Mouse (Mus musculus) left cerebral cortex, adult 18-20 months (tissue): ENCODE measurements around the gene Stpg4. TPM values are rescaled to one million over a fixed set of nuclear protein-coding genes. Genes with fewer than 3 reads are reported as not detected.

Experiments
- DNase-seq, 2 experiments: peaks; one replicate each; pipeline ENCODE4 v3.0.0; 2021 to 2022; ENCODE audit warnings: low spot score in 2 of 2, mixed read lengths in 1 of 2
- long read RNA-seq, 2 experiments: library from polyadenylated mRNA; stranded (forward); transcript quantifications; one replicate each; pipeline ENCODE4 v2.0.0; 2021
- total RNA-seq, 2 experiments: library from RNA; stranded (reverse); gene quantifications; 2 replicates each; pipeline ENCODE4 v1.2.3; 2021

Stpg4 gene
- total RNA-seq, result not detected
- long read RNA-seq, experiment 1, result 0 reads
- long read RNA-seq, experiment 2, result 0 reads

DNA sequence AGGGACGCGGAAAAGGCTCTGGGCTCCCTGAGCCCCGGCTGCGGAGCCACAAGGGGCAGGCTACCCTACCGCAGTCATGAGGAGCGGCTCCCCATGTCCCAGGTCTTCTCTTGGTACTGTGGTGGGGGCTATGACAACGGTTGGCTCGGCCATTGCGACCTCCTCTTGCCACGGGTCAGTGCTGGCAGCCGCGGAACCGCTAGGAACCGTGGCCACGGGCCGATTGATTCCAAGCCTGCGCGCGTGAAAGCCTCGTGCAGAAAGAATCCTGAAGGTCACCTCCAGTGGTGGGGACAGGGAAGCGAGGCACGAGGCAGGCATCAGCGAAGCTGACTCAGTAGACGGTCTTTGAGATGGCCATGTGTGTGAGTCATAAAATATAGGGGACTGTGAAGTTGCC lies at the start of gene Stpg4:
Gene Stpg4, minus strand, starts transcription at position 231 of the 400 bp plus-strand sequence.
- no peak for DNase-seq

DNA sequence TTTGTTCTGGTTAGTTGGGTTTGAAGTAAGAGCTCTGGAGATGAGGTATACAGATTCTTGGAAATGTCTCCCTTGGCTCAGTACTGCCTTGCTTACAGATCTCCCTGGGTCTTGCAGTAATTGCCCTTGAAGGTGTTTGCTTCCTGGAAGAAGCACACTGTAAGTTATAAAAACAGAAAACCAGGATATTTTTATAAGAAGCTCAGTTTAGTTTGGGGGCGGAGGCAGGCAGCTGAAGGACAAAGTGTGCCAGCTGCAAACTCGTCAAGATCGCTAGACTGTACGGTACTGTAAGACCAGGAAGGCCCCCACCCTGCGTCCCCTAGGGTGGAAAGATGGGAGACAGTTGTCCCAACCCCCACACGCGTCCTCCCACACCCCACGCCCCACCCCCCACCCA lies 47.8 kb upstream of the Stpg4 start:
- DNase-seq, result peak; percentile 33 to 45

DNA sequence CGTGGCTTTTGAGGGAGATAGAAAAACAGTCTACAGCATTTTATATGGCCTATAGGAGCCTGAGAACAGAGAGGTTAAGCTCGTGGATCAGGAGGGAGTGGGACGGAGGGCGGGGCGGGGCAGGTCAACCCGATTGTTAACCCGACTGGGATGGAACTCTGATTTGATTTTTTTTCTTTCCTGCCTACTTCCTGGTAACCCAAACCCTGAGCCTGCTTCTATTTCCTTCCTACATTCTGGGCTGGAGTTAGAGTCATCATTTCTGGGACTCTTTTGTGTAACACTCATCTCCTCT lies 46.9 kb upstream of the Stpg4 start:
- no peak for DNase-seq

DNA sequence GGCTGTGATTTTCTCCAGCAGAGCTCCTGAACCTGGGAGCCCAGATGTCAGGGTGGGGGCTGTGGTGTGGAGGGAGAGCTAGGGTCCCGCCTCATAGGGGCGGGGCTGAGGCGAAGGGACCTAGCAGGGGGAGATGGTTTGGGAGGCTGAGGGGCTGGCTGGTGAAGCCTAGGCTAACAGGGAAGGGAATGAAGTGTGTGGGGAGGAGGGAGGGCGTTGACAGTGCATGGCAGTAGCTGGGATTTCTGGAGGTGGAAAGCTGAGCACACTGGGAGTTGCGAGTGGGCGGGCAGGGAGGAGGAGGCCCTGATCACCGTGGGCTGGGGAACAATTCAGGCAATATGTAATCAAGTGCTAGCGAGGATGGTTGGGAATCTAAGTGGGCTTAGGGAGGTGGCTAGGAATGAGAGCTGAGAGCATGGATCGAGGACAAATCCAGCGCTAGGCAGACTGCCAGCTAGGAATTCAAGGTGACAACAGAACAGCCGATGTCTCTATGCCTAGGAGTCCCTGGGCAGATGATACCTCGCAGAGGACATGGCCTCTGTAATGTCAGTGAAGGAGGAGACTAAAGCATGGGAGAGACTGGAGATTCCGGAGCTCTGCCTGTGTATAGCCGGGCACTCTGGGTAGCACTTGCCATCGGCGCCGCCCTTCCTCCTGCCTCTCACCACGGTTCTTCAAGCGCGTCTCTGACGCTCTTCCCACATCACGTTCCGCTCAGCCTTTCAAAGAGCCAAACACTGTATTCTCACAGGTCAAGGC lies 46.4 kb upstream of the Stpg4 start:
- DNase-seq, result peak; percentile 64 to 74

DNA sequence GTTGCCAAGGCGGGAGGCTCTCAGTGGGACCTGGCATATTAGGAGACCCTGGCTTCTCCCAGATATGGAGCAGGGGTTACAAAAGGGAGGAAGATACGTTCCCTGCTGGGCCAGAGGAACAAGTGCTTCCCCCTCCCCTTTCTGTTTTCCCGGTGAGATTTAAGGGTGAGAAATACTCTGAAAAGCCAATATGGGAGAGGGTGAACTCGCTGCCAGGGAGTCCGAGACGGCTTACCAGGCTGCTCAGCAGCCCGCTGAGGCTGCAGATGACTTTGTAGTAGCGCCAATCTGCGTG lies 45.8 kb upstream of the Stpg4 start:
- DNase-seq, result peak in 1 of 2 experiments; percentile 49

DNA sequence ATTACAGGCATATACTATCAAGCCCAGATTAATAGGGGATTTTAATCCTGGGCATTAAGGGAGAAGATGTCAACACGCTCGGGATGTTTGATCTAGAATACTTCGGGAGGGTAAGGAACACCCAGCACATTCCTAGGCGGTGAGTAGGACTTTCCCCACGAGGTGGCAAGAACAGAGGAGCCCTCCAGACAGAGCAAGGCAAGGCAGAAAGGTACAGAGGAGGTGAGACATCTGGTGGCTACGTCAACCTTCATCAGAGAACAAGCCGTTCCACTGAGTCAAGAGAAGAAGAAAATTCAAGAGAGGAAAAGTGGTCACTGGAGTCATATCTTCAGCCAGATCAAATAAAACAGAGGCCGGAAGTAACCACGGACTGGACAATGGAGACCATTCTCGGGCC lies 45.3 kb upstream of the Stpg4 start:
- DNase-seq, result no peak

DNA sequence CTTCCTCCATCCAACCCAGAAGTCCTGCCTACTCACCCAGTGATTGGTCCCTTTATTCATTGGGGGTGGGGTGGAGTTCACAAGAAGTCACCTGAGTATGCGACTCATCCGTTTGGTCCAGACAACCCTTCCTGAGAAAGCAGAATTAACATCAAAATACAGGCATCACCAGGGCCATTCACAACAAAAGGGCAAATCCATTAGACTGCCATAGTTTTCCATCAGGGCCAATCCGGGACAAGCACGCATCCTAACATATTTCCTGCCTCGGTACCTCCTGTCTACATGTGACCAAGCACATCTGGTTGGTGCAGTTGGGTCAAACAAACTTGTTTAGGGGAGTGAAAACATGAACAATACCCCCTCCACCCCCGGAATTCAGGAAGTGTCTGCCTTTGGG lies 44.1 kb upstream of the Stpg4 start:
- DNase-seq, result no peak

DNA sequence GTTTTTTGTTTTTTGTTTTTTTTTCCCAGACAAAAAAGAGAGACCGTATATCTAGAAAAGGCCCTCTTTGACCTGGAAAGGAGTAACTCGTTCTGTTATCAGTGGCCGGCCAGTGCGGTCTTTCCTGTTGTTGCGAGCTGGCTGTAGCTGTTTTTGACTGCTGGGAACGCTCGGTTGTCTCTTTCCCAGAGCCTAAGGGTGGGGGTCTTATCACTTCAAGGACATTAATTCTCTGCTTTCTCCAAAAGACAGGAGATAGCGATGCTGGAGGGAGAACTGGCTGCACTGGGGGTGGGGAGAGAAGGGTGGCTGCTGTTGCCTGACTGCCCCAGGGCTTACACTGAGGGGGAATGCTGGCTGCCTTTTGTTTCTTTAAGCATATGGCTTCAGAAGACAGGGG lies 43.3 kb upstream of the Stpg4 start:
- no peak for DNase-seq

DNA sequence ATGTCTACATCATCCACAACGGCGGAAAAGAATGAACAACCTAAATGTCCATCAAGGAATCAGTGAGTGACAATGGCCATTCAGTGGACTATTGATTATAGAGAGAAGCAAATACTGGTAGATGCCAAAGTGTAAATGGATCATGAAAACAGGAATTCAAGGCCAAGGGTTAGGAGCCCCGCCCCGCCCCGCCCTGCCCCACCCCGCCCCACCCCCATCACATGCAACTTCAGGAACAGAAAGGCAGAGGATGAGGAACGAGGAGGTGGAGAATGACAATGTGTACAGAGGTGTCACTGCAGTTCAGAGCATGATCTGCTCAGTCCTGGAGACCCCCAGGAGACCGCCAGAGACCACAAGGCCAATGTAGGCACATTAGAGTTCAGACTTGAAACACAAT lies 42.7 kb upstream of the Stpg4 start:
- DNase-seq, result no peak

DNA sequence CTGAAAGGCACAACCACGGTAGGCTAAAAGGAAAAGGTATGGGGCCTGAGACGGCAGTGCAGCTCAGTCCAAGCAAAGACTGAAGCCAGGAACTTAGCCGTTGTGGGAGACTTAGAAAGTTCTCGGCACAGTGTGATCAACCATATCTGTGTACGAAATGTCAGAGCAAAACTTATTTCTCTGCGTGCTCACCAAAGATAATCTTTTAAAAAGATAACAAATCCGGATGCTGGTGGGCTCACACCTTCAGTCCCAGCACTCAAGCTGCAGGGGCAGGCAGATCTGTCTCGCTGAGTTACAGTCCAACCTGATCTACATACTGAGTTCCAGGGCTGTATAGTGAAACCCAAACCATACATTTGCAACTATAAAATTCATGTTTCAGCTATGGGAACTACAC lies 41.9 kb upstream of the Stpg4 start:
- DNase-seq, result no peak

DNA sequence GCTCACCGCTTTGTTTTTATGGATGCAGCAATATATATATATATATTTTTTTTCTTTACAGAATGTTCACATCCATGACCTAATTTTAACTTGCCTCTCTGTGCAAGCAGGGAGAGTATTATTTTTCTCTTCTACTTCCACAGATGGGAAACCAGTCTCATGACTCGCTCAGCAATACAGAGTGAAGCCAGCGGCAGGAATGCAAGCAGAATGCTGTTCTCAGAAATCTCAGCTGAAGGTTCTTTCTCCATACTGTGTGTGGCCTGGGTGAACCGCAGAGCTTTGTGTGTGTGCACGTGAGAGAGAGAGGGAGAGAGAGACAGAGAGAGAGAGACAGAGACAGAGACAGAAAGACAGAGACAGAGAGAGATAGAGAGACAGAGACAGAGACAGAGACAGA lies 41.1 kb upstream of the Stpg4 start:
- no peak for DNase-seq

DNA sequence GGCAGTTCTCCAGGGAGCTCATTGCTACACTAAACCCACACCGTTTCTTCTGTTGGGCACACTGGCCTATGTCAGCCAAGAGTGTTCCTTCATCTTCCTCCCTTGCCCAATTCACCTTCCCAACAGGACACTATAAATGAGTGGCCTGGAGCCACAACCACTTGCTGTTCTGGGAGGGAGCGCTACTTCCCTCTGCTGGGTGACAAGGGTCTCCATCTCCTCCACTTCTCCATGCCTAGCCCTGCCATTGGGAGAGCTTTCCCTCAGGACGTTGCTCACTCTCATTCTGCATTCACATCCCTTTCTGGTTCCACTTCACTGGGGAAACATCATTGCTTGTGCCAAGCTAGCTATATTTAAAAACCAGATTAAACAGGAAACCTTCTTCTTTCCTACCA lies 34.0 kb upstream of the Stpg4 start:
- DNase-seq, result no peak

DNA sequence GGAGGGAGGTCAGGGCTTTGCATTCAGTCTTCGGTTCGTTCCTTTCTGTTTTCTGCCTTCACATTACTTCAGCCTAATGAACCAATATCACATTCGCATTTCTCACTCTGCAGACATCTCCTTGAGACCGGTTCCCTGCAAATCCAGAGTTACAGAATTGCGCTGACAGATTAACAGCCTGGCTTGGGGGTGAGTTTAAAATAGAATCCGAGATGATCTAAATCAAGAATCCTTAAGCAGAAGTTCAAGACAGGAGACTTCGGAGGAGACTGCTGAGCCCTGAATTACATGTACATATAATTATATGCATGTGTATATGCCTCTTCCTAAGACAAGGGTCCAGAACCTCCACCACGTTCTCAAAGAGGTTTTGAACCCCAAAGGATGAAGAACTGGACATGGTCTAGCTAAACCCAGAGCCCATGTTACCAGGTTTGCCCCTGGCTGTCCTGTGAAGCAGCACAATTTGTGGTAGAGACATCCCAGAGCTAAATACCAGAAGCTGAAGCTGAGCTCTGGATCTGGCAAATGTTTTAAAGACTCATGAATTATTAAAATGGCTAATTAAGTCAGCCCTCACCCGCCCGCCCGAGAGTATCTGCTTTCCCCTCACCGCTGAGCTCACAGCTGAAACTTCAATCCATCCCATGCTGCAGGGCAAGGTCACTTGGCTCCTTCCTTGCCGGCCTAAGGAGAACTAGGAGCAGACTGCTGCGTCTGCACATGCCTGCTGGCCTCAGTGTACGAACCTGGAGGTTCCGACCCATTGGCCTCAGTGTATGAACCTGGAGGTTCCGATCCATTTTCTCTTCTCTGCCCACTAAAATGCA lies 33.3 kb upstream of the Stpg4 start:
- peak in 1 of 2 experiments; percentile 7 for DNase-seq

DNA sequence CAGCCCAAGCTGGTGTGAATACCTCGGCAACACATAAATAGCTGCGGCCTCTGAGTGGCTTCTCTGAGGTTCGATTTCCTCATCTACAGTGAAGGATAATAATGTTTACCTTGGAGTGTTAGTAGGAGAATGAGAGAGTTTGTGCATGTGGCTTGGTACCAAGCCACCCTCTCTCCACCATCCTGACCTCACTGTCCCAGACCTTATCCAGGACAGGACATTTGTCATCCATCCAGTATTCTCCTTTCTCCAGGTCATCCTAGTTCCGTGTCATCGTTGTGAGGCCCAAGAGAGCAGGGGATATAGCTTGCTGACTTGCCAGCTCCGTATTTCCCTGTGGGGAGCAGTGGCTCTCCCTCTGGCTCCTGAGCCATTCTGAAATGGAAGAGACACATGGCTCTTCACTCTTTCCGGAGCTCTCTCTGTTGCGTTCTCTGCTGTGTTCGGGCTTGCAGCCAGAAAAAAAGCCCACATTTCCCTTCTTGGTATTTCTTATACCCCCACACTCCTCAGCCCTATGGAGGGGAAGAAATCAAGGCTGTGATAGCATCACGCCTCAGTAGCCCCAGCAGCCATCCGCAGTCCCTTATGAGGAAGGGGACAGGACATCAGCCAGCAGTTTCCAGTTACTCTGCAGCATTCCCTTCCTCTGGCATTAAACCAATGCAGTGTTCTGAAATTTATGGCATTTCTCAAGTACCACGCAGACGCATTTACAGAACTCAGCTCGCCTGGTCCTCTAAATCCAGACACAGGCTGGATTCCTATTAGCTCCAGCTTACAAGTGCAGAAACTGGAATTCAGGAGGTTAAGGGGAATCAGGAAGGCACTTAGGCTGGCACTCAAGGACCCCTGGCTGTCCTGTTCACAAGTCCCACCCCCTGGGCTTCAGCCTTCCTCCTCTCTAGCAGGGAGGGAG lies 32.5 kb upstream of the Stpg4 start:
- peak; percentile 69 to 77 for DNase-seq

DNA sequence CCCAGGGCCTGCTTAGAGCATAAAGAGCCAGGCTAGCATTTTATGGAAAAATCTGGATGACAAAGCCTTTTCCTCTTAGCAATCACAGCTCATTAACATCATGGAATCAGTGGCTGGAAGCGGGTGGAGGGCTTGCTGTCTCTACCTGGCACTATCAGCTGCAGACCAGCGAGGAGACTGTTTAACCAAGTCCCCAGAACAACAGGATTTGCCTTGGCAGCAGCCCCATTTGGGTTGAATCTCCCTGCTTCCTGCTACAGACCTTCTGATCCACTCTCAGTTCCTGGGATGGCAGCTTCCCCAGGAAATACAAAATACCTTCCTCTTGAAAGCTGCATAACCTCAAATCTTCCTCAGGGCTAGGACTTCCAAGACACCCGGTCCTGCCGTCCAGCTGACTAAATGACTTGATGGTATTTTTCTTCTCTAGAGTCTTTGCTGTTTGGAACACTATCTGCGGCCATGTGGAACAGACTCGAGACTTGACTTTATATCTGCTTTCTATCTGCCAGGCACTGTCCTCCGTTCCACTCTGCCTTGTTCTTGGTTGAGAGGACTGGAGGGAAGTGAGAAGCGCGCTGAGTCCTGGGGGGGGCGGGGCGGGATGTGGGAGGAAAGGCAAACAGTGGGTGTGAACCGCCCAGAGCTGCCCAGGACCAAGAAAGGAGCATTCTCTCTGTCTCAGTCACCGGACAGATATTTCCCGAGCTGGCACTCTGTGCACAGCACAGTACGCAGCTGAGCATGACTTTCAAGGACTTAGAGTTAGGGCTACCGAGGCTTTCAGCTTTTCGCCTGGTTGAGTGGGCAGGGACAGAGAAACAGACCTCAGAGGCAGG lies 31.6 kb upstream of the Stpg4 start:
- no peak for DNase-seq

DNA sequence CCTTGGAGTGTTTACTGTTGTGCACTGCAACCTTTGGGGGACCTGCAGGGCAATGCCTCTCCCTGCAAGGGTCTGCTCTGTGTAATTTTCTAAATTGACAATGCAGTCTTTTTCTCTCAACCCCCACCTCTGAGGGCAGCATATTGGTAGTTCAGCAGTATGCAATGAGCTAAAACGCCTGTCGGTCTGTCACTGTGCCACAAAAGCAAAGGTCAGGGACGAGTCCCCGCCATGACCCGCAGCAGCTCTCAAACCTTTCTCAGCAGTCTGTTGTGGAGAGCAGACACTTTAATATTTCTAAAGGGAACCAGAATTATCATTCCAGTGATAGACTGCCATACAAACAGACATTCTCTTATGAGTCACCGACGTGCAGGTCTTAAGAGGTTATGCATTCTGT lies 30.4 kb upstream of the Stpg4 start:
- DNase-seq, result no peak

DNA sequence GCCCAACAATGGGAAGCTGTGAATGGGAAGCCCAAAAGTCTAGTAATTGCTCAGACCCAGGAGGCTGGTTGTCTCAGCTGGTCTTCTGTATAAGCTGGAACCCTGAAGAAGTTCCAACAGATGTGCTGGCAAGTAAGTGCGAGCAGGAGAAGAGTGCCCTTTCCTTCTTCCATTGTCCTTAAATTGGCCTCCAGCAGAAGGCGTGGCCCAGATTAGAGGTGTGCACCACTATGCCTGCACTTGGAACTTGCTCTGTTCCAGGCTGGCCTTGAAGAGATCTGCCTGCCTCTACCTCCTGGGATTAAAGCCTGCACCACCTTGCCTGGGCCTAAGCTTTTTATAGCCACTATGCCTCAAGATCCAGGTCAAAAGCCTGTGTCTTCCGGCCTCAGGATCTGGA lies 26.6 kb upstream of the Stpg4 start:
- no peak for DNase-seq

DNA sequence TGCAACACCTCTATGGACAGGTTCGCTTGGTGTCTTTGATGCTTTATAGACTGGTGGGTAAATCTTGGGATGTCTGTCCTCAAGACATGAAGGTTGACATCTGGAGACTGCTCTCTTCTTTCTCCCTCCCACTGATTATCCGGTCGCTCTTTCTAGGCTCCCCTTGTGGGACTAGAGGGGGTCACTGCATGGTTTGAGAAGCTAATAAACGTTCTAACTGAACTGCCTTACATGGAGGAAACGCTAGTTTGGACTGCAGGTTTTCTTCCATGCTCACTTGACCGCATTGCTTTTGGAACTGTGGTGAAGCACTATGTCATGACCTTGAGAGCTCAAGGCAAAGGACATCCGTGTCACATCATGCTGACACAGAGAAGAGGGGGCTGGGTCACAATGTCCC lies 25.8 kb upstream of the Stpg4 start:
- no peak for DNase-seq

DNA sequence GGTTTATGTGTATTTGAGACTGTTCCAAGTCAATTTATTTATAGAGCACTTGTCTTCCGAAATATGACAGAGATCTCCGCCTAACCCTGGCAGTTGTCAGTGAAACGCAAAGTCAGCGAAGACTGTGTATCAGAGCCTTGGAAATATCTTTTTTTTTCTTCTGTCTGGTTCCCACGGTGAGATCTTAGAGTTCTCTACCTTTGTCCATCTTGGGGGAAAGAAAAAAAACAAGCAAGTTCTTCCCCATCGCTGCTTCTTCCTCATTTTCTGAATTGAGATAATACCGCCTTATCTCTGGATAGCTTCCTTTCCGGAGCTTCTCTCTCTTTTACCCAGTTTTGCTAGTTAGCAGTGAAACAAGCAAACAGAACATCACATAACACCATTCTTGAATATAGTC lies 21.3 kb upstream of the Stpg4 start:
- DNase-seq, result no peak

DNA sequence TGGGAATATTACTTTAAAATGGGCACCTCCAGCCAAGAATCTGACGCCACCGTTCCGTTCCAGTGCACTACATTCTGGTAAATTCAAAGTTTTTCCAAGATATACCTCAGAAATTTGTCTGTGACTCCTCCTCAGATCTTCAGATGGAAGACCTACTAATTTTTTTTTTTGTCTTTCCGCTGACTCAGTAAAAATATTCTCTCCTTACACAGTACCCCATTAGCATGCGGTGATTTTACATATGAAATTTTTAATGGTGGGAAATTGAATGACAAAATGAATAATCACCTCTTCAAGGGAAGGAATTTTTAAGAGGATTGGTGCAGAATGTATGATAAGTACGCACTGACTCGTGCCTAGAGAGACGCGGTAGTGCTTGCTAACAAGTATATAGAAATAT lies 20.8 kb upstream of the Stpg4 start:
- DNase-seq, result no peak

DNA sequence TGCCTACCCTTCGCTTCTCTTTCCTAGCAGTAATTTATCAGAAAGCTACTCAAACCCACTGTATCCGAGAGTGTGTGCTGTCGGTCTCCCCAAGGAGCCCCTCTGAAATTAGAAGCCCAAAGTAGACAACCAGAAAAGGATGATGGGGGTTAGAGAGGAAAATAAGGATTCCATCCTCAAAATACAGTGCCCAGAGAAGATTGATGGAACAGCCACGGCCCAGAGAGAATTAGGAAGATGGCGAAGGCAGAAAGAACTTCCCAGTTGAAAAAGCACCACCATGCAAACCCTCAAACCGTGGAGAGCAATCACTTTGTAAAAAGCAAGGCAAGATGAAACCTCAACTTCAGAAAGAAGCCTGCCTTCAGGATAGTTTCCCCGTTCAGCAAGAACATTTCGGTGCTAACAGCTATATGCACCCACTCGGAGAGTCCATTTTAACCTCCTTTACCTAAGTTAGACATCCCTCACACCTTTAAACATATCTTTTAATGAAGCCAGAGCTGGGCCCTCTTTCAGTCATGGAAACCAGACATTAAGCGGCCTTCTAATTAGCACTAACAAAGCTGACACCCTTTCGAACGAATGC lies 20.2 kb upstream of the Stpg4 start:
- no peak for DNase-seq
